Mouse (Mus musculus): ENCODE data around the gene Slc37a3. TPM values are rescaled to one million over a fixed set of nuclear protein-coding genes. Genes with fewer than 3 reads are reported as not detected.

Gene Slc37a3
- polyA plus RNA-seq, 1 experiment = 0.59 TPM

DNA sequence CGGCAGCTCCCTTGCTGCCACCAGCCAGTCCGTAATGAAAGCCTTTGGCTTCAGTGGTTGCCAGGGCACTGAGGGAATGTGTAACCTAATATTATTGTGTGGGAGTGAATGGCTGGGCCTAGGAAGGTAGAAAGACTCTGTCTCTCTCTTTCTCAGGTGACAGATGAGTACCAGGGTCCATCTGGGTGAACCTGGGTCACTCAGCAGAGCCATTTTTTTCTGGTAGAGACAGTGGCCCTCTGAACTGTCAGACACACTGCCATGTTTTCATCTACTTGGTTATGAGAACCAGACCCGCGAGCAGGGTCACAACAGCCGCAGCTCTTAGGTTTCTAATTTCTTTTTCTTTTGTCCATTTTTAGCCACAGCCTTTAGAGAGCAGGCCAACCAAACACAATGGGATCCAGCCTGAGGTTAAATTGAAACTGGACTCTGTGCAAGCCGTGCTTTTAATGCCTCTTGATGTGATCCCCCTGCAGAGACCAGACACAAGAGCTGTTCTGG lies 73.1 kb downstream of the Slc37a3 start:
- Histone ChIP-seq H3K36me3 (replicated peaks; ENCODE audit: low read length) (no peaks in the 10 kb centered on the region), H3K4me1 (peaks cover 12% of the 10 kb centered on the region), H3K9me3 (peaks cover 25% of the 10 kb centered on the region), H3K4me3 (replicated peaks) (no peak overlapping the region), H3K27me3 (replicated peaks) (peaks cover 15% of the 10 kb centered on the region)
- no peak for TF ChIP-seq FLI1 (IDR thresholded peaks at IDR 0.05; ENCODE audit: low read length)
- no peak for TF ChIP-seq GATA1 (IDR thresholded peaks at IDR 0.05; ENCODE audit: borderline replicate concordance, low read length)

- no peak for TF ChIP-seq GATA1 (IDR thresholded peaks at IDR 0.05; ENCODE audit: borderline replicate concordance, low read length)
- TF ChIP-seq FLI1 (IDR thresholded peaks at IDR 0.05; ENCODE audit: low read length) = no peak
- no peak overlapping the region for H3K4me3 ChIP-seq (replicated peaks)
Observed at GRCm38 (mm10) chr6:39301484-39301883, 76.0 kb downstream of the Slc37a3 start.

GRCm38 (mm10) chr6:39297079-39297478 lies 80.4 kb downstream of the Slc37a3 start:
- H3K27me3 ChIP-seq (replicated peaks) = peaks cover 21% of the 10 kb centered on the region
- H3K4me1 ChIP-seq = peaks cover 5% of the 10 kb centered on the region
- no peaks in the 10 kb centered on the region for H3K36me3 ChIP-seq (replicated peaks; ENCODE audit: low read length)
- 0 out of 2 replicates have a peak, but pooled peaks cover 3% of the 10 kb centered on the region for H3K9me3 ChIP-seq
- no peak overlapping the region for H3K4me3 ChIP-seq (replicated peaks)
- TF ChIP-seq FLI1 (IDR thresholded peaks at IDR 0.05; ENCODE audit: low read length) (no peak), GATA1 (IDR thresholded peaks at IDR 0.05; ENCODE audit: borderline replicate concordance, low read length) (no peak)

More at GRCm38 (mm10) chr6:39301484-39301883, 76.0 kb downstream of the Slc37a3 start:
- Histone ChIP-seq H3K4me1 (peaks cover 12% of the 10 kb centered on the region), H3K9me3 (0 out of 2 replicates have a peak, but pooled peaks cover 3% of the 10 kb centered on the region), H3K27me3 (replicated peaks) (peaks cover 20% of the 10 kb centered on the region), H3K36me3 (replicated peaks; ENCODE audit: low read length) (no peaks in the 10 kb centered on the region)

GRCm38 (mm10) chr6:39296474-39296873 lies 81.0 kb downstream of the Slc37a3 start:
- H3K4me1 ChIP-seq = no peaks in the 10 kb centered on the region
- no peaks in the 10 kb centered on the region for H3K36me3 ChIP-seq (replicated peaks; ENCODE audit: low read length)
- no peak overlapping the region for H3K4me3 ChIP-seq (replicated peaks)
- peaks cover 25% of the 10 kb centered on the region for H3K27me3 ChIP-seq (replicated peaks)
- H3K9me3 ChIP-seq = 0 out of 2 replicates have a peak, but pooled peaks cover 3% of the 10 kb centered on the region
- TF ChIP-seq GATA1 (IDR thresholded peaks at IDR 0.05; ENCODE audit: borderline replicate concordance, low read length) = no peak
- no peak for TF ChIP-seq FLI1 (IDR thresholded peaks at IDR 0.05; ENCODE audit: low read length)

- Histone ChIP-seq H3K27me3 (replicated peaks) (peaks cover 25% of the 10 kb centered on the region), H3K9me3 (0 out of 2 replicates have a peak, but pooled peaks cover 3% of the 10 kb centered on the region), H3K36me3 (replicated peaks; ENCODE audit: low read length) (no peaks in the 10 kb centered on the region), H3K4me1 (no peaks in the 10 kb centered on the region), H3K4me3 (replicated peaks) (no peak overlapping the region)
- TF ChIP-seq GATA1 (IDR thresholded peaks at IDR 0.05; ENCODE audit: borderline replicate concordance, low read length) = no peak
- no peak for TF ChIP-seq FLI1 (IDR thresholded peaks at IDR 0.05; ENCODE audit: low read length)
Observed at GRCm38 (mm10) chr6:39295727-39296411, 81.6 kb downstream of the Slc37a3 start.

DNA sequence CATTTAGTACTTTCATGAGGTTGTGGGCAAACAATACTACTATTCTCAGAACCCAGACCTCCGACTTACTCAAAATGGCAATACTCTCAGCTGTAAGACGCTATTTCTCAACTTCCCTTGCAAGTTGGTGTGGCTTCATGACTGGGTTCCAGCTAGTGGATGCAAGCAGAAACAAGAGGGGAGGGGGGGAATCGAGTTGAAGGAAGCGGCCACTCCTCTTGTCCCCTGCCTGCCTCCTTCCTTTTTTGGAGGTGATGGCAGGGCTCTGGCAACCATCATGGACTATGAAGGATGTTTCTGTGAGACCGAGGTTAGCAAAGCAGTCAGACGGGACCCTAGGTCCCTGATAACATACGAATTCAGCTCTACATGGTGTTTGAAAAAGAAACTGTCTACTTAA lies 87.8 kb downstream of the Slc37a3 start:
- Histone ChIP-seq H3K4me1 (no peaks in the 10 kb centered on the region; the same call in 1 of the 2 replicates), H3K4me3 (replicated peaks) (no peak overlapping the region), H3K27me3 (replicated peaks) (peaks cover 20% of the 10 kb centered on the region), H3K36me3 (replicated peaks; ENCODE audit: low read length) (no peaks in the 10 kb centered on the region), H3K9me3 (peaks cover 12% of the 10 kb centered on the region)
- TF ChIP-seq FLI1 (IDR thresholded peaks at IDR 0.05; ENCODE audit: low read length) (no peak), GATA1 (IDR thresholded peaks at IDR 0.05; ENCODE audit: borderline replicate concordance, low read length) (no peak)

GRCm38 (mm10) chr6:39287782-39288181 lies 89.7 kb downstream of the Slc37a3 start:
- Histone ChIP-seq H3K4me1 (no peaks in the 10 kb centered on the region; the same call in 1 of the 2 replicates), H3K9me3 (peaks cover 12% of the 10 kb centered on the region), H3K27me3 (replicated peaks) (peaks cover 23% of the 10 kb centered on the region), H3K36me3 (replicated peaks; ENCODE audit: low read length) (no peaks in the 10 kb centered on the region), H3K4me3 (replicated peaks) (no peak overlapping the region)
- TF ChIP-seq FLI1 (IDR thresholded peaks at IDR 0.05; ENCODE audit: low read length) (no peak), GATA1 (IDR thresholded peaks at IDR 0.05; ENCODE audit: borderline replicate concordance, low read length) (no peak)

- H3K27me3 ChIP-seq (replicated peaks) = peaks cover 27% of the 10 kb centered on the region
- H3K36me3 ChIP-seq (replicated peaks; ENCODE audit: low read length) = no peaks in the 10 kb centered on the region
- H3K4me1 ChIP-seq = no peaks in the 10 kb centered on the region; the same call in 1 of the 2 replicates
- no peak for TF ChIP-seq FLI1 (IDR thresholded peaks at IDR 0.05; ENCODE audit: low read length)
- peaks cover 12% of the 10 kb centered on the region for H3K9me3 ChIP-seq
- no peak overlapping the region for H3K4me3 ChIP-seq (replicated peaks)
Observed at GRCm38 (mm10) chr6:39286732-39287083, 90.8 kb downstream of the Slc37a3 start.

GRCm38 (mm10) chr6:39286053-39286731 lies 91.3 kb downstream of the Slc37a3 start:
- no peak for TF ChIP-seq GATA1 (IDR thresholded peaks at IDR 0.05; ENCODE audit: borderline replicate concordance, low read length)
- no peak for TF ChIP-seq FLI1 (IDR thresholded peaks at IDR 0.05; ENCODE audit: low read length)
- H3K4me1 ChIP-seq = no peaks in the 10 kb centered on the region; the same call in 1 of the 2 replicates
- H3K27me3 ChIP-seq (replicated peaks) = peaks cover 25% of the 10 kb centered on the region
- H3K36me3 ChIP-seq (replicated peaks; ENCODE audit: low read length) = no peaks in the 10 kb centered on the region
- no peak overlapping the region for H3K4me3 ChIP-seq (replicated peaks)
- peaks cover 12% of the 10 kb centered on the region for H3K9me3 ChIP-seq

GRCm38 (mm10) chr6:39284836-39285235 lies 92.6 kb downstream of the Slc37a3 start:
- TF ChIP-seq FLI1 (IDR thresholded peaks at IDR 0.05; ENCODE audit: low read length) (no peak), GATA1 (IDR thresholded peaks at IDR 0.05; ENCODE audit: borderline replicate concordance, low read length) (no peak)
- Histone ChIP-seq H3K27me3 (replicated peaks) (peaks cover 23% of the 10 kb centered on the region), H3K4me3 (replicated peaks) (no peak overlapping the region), H3K4me1 (no peaks in the 10 kb centered on the region; the same call in 1 of the 2 replicates), H3K36me3 (replicated peaks; ENCODE audit: low read length) (no peaks in the 10 kb centered on the region), H3K9me3 (peaks cover 12% of the 10 kb centered on the region)

Other genes starting within 250 kb of the Slc37a3 start
- 0.31 TPM in 1 of 2 replicates, not detected in the other for gene Kdm7a, start 170.9 kb downstream of the Slc37a3 start, polyA plus RNA-seq (2012; ENCODE audit: insufficient read depth, low replicate concordance)
- not detected in 2 replicates for gene Rab19, start 3.5 kb upstream of the Slc37a3 start, polyA plus RNA-seq (2012; ENCODE audit: insufficient read depth, low replicate concordance)
- 107 and 108 TPM in 2 replicates for gene Mkrn1, start 42.8 kb upstream of the Slc37a3 start, polyA plus RNA-seq (2012; ENCODE audit: insufficient read depth, low replicate concordance)
- 0.74 and 1.3 TPM in 2 replicates for gene Dennd2a, start 180.2 kb upstream of the Slc37a3 start, polyA plus RNA-seq (2012; ENCODE audit: insufficient read depth, low replicate concordance)
- 5.2 and 7.5 TPM in 2 replicates for gene Adck2, start 196.2 kb upstream of the Slc37a3 start, polyA plus RNA-seq (2012; ENCODE audit: insufficient read depth, low replicate concordance)
- not detected in 2 replicates for gene Gm42420, start 208.1 kb upstream of the Slc37a3 start, polyA plus RNA-seq (2012; ENCODE audit: insufficient read depth, low replicate concordance)
- gene Ndufb2, start 214.9 kb upstream of the Slc37a3 start, polyA plus RNA-seq (2012; ENCODE audit: insufficient read depth, low replicate concordance) = 143 and 223 TPM in 2 replicates